Mouse (Mus musculus) olfactory bulb, adult 2 months (tissue): ENCODE results near the gene Pyroxd1. TPM values are rescaled to one million over a fixed set of nuclear protein-coding genes. Genes with fewer than 3 reads are reported as not detected.
A peak's percentile ranks its signal among the peaks of the same experiment; 100 is the strongest.

ENCODE experiments used
- H3K27ac ChIP-seq: fragments of 200-500 bp; 2 replicates; pipeline ENCODE4 v1.5.1; 2012; ENCODE audit warnings: low read depth, low read length; ENCODE audit not compliant: insufficient read depth
- H3K4me1 ChIP-seq: fragments of 200-500 bp; 2 replicates; pipeline ENCODE4 v1.6.1; 2012; ENCODE audit warnings: low read length; ENCODE audit not compliant: control insufficient read depth, insufficient read depth
- H3K4me3 ChIP-seq: fragments of 200-500 bp; 2 replicates; pipeline ENCODE4 v1.5.1; 2012; ENCODE audit warnings: mild to moderate bottlenecking, low read depth, low read length, moderate library complexity; ENCODE audit not compliant: insufficient read depth
- CTCF ChIP-seq: fragments of 200-500 bp; IDR thresholded peaks from 2 replicates; pipeline ENCODE4 v1.5.1; 2012; ENCODE audit warnings: low read depth, mild to moderate bottlenecking, low read length, moderate library complexity; ENCODE audit not compliant: insufficient read depth
- POLR2A ChIP-seq: fragments of 200-500 bp; IDR thresholded peaks from 2 replicates; pipeline ENCODE4 v1.6.1; 2012; ENCODE audit warnings: mild to moderate bottlenecking, low read depth, low read length, moderate library complexity; ENCODE audit not compliant: insufficient read depth
- WGBS: fragments of 180-500 bp; shearing (Covaris S2); methylation state at CpG from one replicate; pipeline ENCODE4 v1.1.7; 2018; 5-methylcytosine and 5-hydroxymethylcytosine counted together
- polyA plus RNA-seq: library from polyadenylated mRNA; stranded (reverse); fragments of >200 nt; gene quantifications from 2 replicates; pipeline ENCODE4 v1.2.4, GENCODE M21; 2012; ENCODE audit warnings: low replicate concordance; ENCODE audit not compliant: missing spikeins, insufficient read depth, insufficient read length

Gene Pyroxd1
- polyA plus RNA-seq, result not detected in 2 replicates

GRCm38 (mm10) chr6:142345440-142346038, at the start of gene Pyroxd1:
TSS of gene Pyroxd1 (plus strand) at chr6:142345654.
- TF ChIP-seq POLR2A (0 out of 2 replicates have a peak, but pooled peaks have one; percentile 36), CTCF (no peak)
- under 1% methylated on average over 48 of the region's 48 CpGs for WGBS
- Histone ChIP-seq H3K27ac (peak within 1 kb of the TSS; percentile 53), H3K4me3 (peak within 1 kb of the TSS; percentile 61), H3K4me1 (peaks cover 3% of the 10 kb centered on the region; the same call in 1 of the 2 replicates)

DNA sequence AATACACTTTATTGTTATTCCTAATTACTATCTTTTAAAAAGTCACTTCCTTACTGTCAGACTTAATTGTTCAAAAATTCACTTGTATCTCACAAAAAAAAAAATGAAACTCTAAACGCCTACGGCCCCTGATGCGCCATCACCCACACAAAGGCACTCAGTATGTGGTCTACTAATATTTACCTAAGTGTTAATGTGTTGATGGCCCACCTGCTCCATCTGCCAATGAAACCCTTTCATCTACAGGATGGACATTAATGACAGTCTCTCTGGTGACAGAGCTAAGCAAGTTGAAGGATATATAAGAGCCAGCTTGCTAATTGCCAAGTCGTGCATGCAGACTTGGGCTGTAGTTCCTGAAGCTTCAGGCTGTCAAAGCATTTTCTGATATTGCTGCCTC, 47.4 kb upstream of the Pyroxd1 start, which contains the start of gene Iapp:
Gene Iapp, plus strand, starts transcription at position 326 of the 400 bp plus-strand sequence.
- Histone ChIP-seq H3K27ac (no peak within 1 kb of the TSS), H3K4me3 (no peak within 1 kb of the TSS), H3K4me1 (no peaks in the 10 kb centered on the region)
- TF ChIP-seq CTCF (no peak), POLR2A (no peak)
- 33% methylated on average over 4 of the region's 4 CpGs for WGBS

- no peaks in the 10 kb centered on the region for H3K4me1 ChIP-seq
- H3K27ac ChIP-seq, result no peak overlapping the region
- H3K4me3 ChIP-seq, result no peak overlapping the region
- no peak for TF ChIP-seq POLR2A
- no peak for TF ChIP-seq CTCF
These were observed 40.4 kb upstream of the Pyroxd1 start for GRCm38 (mm10) chr6:142305076-142305475.

- Histone ChIP-seq H3K27ac (no peak overlapping the region), H3K4me1 (no peaks in the 10 kb centered on the region), H3K4me3 (no peak overlapping the region)
- TF ChIP-seq POLR2A (no peak), CTCF (no peak)
- WGBS, result 90% methylated on average over 5 of the region's 5 CpGs
These were observed 31.2 kb upstream of the Pyroxd1 start for GRCm38 (mm10) chr6:142314285-142314684.

- Histone ChIP-seq H3K27ac (no peak overlapping the region), H3K4me1 (no peaks in the 10 kb centered on the region), H3K4me3 (no peak overlapping the region)
- TF ChIP-seq POLR2A, result no peak
- TF ChIP-seq CTCF, result no peak
These were observed 28.3 kb upstream of the Pyroxd1 start for GRCm38 (mm10) chr6:142317106-142317505.

GRCm38 (mm10) chr6:142322881-142323280, 22.6 kb upstream of the Pyroxd1 start, which contains the start of gene Slco1a5:
TSS of gene Slco1a5 (minus strand) at chr6:142322981.
- Histone ChIP-seq H3K4me1 (no peaks in the 10 kb centered on the region), H3K27ac (no peak within 1 kb of the TSS), H3K4me3 (no peak within 1 kb of the TSS)
- no peak for TF ChIP-seq POLR2A
- no peak for TF ChIP-seq CTCF
- 13% methylated on average over 4 of the region's 4 CpGs for WGBS

GRCm38 (mm10) chr6:142326598-142326997, 18.9 kb upstream of the Pyroxd1 start:
- Histone ChIP-seq H3K27ac (no peak overlapping the region), H3K4me3 (no peak overlapping the region), H3K4me1 (no peaks in the 10 kb centered on the region)
- TF ChIP-seq POLR2A, result no peak
- TF ChIP-seq CTCF, result no peak
- 84% methylated on average over 3 of the region's 3 CpGs for WGBS

DNA sequence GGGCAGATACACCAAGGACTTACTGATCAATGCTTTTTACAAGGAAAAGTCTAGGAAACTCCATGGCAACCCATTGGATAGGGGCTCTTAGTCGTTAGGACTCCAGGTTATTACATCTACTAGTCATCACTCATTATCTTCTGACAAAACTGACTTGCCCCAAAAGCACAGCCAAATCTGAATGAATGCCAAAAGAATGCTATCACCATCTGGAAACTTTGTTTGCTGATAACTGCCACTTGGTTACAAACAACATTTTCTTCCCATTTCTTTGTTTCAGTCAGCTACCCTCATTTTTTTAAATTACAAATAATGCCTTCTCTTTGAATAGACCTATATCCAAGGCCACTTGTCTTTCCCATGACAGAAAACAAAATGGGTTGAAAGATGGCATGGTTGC, 16.3 kb upstream of the Pyroxd1 start:
- Histone ChIP-seq H3K4me1 (no peaks in the 10 kb centered on the region), H3K4me3 (no peak overlapping the region), H3K27ac (no peak overlapping the region)
- TF ChIP-seq POLR2A (no peak), CTCF (no peak)
- WGBS, result 49% methylated on average over 1 of the region's 1 CpGs

DNA sequence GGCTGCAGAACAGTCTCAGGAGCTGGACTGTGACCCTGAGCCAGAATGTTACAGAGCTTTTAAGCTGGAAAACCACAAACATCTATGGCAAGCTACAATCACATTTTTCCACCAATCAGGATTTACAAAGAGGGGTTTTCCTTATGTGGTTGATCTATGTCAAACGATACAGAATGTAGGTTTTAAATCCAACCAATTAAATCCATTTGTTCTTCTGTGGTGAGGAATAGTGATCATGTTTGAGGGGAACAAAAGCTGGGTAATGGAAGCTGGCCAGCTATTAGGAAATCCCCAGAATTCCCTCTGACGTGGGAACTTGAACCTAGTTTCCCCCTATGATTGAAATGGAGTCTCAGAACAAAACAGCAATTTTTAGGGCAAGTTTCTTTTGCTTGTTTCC, 6.5 kb upstream of the Pyroxd1 start:
- WGBS, result 16% methylated on average over 2 of the region's 2 CpGs

DNA sequence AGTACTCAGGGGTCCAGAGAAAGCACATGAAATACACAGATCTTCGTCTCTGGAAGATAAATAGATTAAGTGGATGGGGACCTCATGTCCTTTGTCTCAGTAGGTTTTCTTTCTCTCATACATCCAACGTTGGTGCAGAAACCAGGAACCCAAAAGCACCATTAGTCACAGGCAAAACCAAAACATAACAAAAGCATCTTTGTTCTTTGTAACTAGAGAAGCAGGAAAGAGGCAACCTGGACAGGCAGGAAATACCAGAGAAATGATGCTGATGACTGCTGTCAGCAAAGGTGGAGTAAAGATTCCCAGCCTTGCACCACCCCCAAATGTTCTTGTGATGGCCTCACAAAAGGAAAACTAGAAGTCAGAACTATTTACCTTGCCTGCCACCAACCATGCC, 5.9 kb upstream of the Pyroxd1 start:
- H3K27ac ChIP-seq, result no peak overlapping the region
- H3K4me1 ChIP-seq, result no peaks in the 10 kb centered on the region
- WGBS, result 46% methylated on average over 2 of the region's 2 CpGs
- TF ChIP-seq POLR2A (no peak), CTCF (no peak)
- H3K4me3 ChIP-seq, result no peak overlapping the region

More for the DNA sequence above, 6.5 kb upstream of the Pyroxd1 start:
- Histone ChIP-seq H3K4me3 (no peak overlapping the region), H3K27ac (no peak overlapping the region), H3K4me1 (no peaks in the 10 kb centered on the region)
- TF ChIP-seq CTCF (no peak), POLR2A (no peak)

- Histone ChIP-seq H3K27ac (no peak overlapping the region), H3K4me3 (no peak overlapping the region), H3K4me1 (peaks cover 3% of the 10 kb centered on the region; the same call in 1 of the 2 replicates)
- TF ChIP-seq CTCF, result no peak
- no peak for TF ChIP-seq POLR2A
- WGBS, result 77% methylated on average over 2 of the region's 2 CpGs
These were observed 1.9 kb upstream of the Pyroxd1 start for GRCm38 (mm10) chr6:142343561-142343960.
